Mouse (Mus musculus): ENCODE results near the gene Strap. TPM values are rescaled to one million over a fixed set of nuclear protein-coding genes. Genes with fewer than 3 reads are reported as not detected.

The Strap gene
- total RNA-seq, 2 experiments from 2014 or later, result 72.1 to 73.9 TPM

- no peak for DNase-seq
- intact Hi-C loops (cut with DNase I; ENCODE audit: low total_unique reads), result loop anchor here (10.0 kb wide), 1 partner anchor 58 kb away; the partner anchor contains the start of gene Eps8
These were observed 21.6 kb upstream of the Strap start for GRCm38 (mm10) chr6:137713310-137713664.

GRCm38 (mm10) chr6:137716802-137717201, 18.1 kb upstream of the Strap start:
- intact Hi-C loops (cut with DNase I; ENCODE audit: low total_unique reads), result loop anchor here (10.0 kb wide), 1 partner anchor 62 kb away; the partner anchor contains the start of gene Eps8
- DNase-seq, result no peak

GRCm38 (mm10) chr6:137722220-137722931, 12.5 kb upstream of the Strap start:
- intact Hi-C loops (cut with DNase I; ENCODE audit: low total_unique reads), result loop anchor here (10.0 kb wide), 2 partner anchors 308 to 518 kb away; no protein-coding TSS in a partner anchor
- DNase-seq, result no peak

- no peak for DNase-seq
- intact Hi-C loops (cut with DNase I; ENCODE audit: low total_unique reads), result loop anchor here (2.0 to 10.0 kb wide), 3 partner anchors 269 to 519 kb away; no protein-coding TSS in a partner anchor
These were observed 11.0 kb upstream of the Strap start for GRCm38 (mm10) chr6:137723898-137724297.

GRCm38 (mm10) chr6:137734460-137734845, 425 bp upstream of the Strap start:
- intact Hi-C loops (cut with DNase I; ENCODE audit: low total_unique reads), result no loop called here
- no peak for DNase-seq

- intact Hi-C loops (cut with DNase I; ENCODE audit: low total_unique reads), result no loop called here
- DNase-seq, result no peak
These were observed 877 bp downstream of the Strap start for GRCm38 (mm10) chr6:137735671-137736238.

- DNase-seq, result no peak
- intact Hi-C loops (cut with DNase I; ENCODE audit: low total_unique reads), result no loop called here
These were observed 6.1 kb downstream of the Strap start for GRCm38 (mm10) chr6:137740972-137741371.

- no peak for DNase-seq
- intact Hi-C loops (cut with DNase I; ENCODE audit: low total_unique reads), result no loop called here
These were observed 9.8 kb downstream of the Strap start for GRCm38 (mm10) chr6:137744700-137745099.

- intact Hi-C loops (cut with DNase I; ENCODE audit: low total_unique reads), result no loop called here
- DNase-seq, result no peak
These were observed 12.5 kb downstream of the Strap start for GRCm38 (mm10) chr6:137747174-137747928.

GRCm38 (mm10) chr6:137751551-137752274, 16.8 kb downstream of the Strap start:
- no peak for DNase-seq
- intact Hi-C loops (cut with DNase I; ENCODE audit: low total_unique reads), result no loop called here

GRCm38 (mm10) chr6:137752275-137752655, 17.4 kb downstream of the Strap start:
- DNase-seq, result no peak
- intact Hi-C loops (cut with DNase I; ENCODE audit: low total_unique reads), result no loop called here

- DNase-seq, result peak; percentile 88
- intact Hi-C loops (cut with DNase I; ENCODE audit: low total_unique reads), result no loop called here
These were observed 19.4 kb downstream of the Strap start, which contains the start of gene Dera for GRCm38 (mm10) chr6:137754056-137754856. Gene Dera, plus strand, starts transcription at chr6:137754546.

- intact Hi-C loops (cut with DNase I; ENCODE audit: low total_unique reads), result no loop called here
These were observed 20.0 kb downstream of the Strap start for GRCm38 (mm10) chr6:137754857-137755232.

GRCm38 (mm10) chr6:137756310-137756709, 21.4 kb downstream of the Strap start:
- DNase-seq, result no peak
- intact Hi-C loops (cut with DNase I; ENCODE audit: low total_unique reads), result no loop called here

More at GRCm38 (mm10) chr6:137754857-137755232, 20.0 kb downstream of the Strap start:
- no peak for DNase-seq

GRCm38 (mm10) chr6:137757891-137758290, 23.0 kb downstream of the Strap start:
- DNase-seq, result no peak
- intact Hi-C loops (cut with DNase I; ENCODE audit: low total_unique reads), result no loop called here

GRCm38 (mm10) chr6:137759681-137760080, 24.8 kb downstream of the Strap start:
- no peak for DNase-seq
- intact Hi-C loops (cut with DNase I; ENCODE audit: low total_unique reads), result no loop called here

- DNase-seq, result no peak
- intact Hi-C loops (cut with DNase I; ENCODE audit: low total_unique reads), result no loop called here
These were observed 26.1 kb downstream of the Strap start for GRCm38 (mm10) chr6:137760966-137761365.

GRCm38 (mm10) chr6:137764572-137765210, 29.8 kb downstream of the Strap start:
- intact Hi-C loops (cut with DNase I; ENCODE audit: low total_unique reads), result no loop called here
- no peak for DNase-seq

Data from gastrocnemius, postnatal 14 days (tissue).